Mouse (Mus musculus) liver, postnatal 0 days (tissue): ENCODE measurements around the gene Il11ra1. TPM values are rescaled to one million over a fixed set of nuclear protein-coding genes. Genes with fewer than 3 reads are reported as not detected.
"Not testable (repeated sequence)": the region's sequence is repeated elsewhere in the genome, so short reads cannot be mapped to it uniquely, and the experiment has no call there.

Experiments
- ATAC-seq: fragments of 200-750 bp; cut with Nextera tagmentation; 2 replicates; pipeline ENCODE4 v1.8.0; 2017; ENCODE audit warnings: mild to moderate bottlenecking, moderate library complexity
- DNase-seq: peaks from one replicate; pipeline ENCODE4 v3.0.0-alpha.2; 2016
- H3K27ac ChIP-seq: fragments of 300-500 bp; sonication (generic); 2 replicates; pipeline ENCODE4 v1.5.1; 2014; ENCODE audit warnings: antibody characterized with exemption, moderate library complexity, mild to moderate bottlenecking, low read depth
- H3K27me3 ChIP-seq: fragments of 300-500 bp; sonication (generic); 2 replicates; pipeline ENCODE4 v1.6.1; 2014; ENCODE audit warnings: low read length, control low read depth, mixed read lengths; ENCODE audit not compliant: insufficient read depth
- H3K36me3 ChIP-seq: fragments of 300-500 bp; sonication (generic); replicated peaks from 2 replicates; pipeline ENCODE4 v1.6.1; 2014; ENCODE audit warnings: mild to moderate bottlenecking, control low read depth, low read length, moderate library complexity, mixed read lengths; ENCODE audit not compliant: insufficient read depth
- H3K4me1 ChIP-seq: fragments of 300-500 bp; sonication (generic); 2 replicates; pipeline ENCODE4 v1.6.1; 2014; ENCODE audit warnings: antibody characterized with exemption, mild to moderate bottlenecking, control low read depth; ENCODE audit not compliant: insufficient read depth
- H3K4me2 ChIP-seq: fragments of 300-500 bp; sonication (generic); 2 replicates; pipeline ENCODE4 v1.6.1; 2014; ENCODE audit warnings: low read depth, mild to moderate bottlenecking, low read length, moderate library complexity, mixed read lengths
- H3K4me3 ChIP-seq: fragments of 300-500 bp; sonication (generic); 2 replicates; pipeline ENCODE4 v1.5.1; 2014; ENCODE audit warnings: low read depth, low read length
- H3K9ac ChIP-seq: fragments of 300-500 bp; sonication (generic); replicated peaks from 2 replicates; pipeline ENCODE4 v1.6.1; 2014; ENCODE audit warnings: mild to moderate bottlenecking, moderate library complexity
- H3K9me3 ChIP-seq: fragments of 300-500 bp; sonication (generic); 2 replicates; pipeline ENCODE4 v1.6.1; 2016; ENCODE audit warnings: mild to moderate bottlenecking, control low read depth, low read length, mixed read lengths
- CTCF ChIP-seq: sonication (generic); IDR thresholded peaks from 2 replicates; pipeline ENCODE4 v1.5.1; 2016; ENCODE audit warnings: antibody characterized with exemption, low read depth
- EP300 ChIP-seq: IDR thresholded peaks from 2 replicates; pipeline ENCODE4 v1.6.1; 2016; ENCODE audit warnings: antibody characterized with exemption, low read depth, mild to moderate bottlenecking
- WGBS: fragments of 180-500 bp; shearing (Covaris S2); extraction: QIAGEN DNeasy Blood & Tissue Kit; methylation state at CpG from one replicate; pipeline ENCODE4 v1.1.7; 2014; ENCODE audit not compliant: insufficient replicate concordance; 5-methylcytosine and 5-hydroxymethylcytosine counted together
- polyA plus RNA-seq: library from polyadenylated mRNA; unstranded; fragments of >200 nt; fragmentation: Nextera tagmentation; extraction: Ambion mirVana; gene quantifications from 2 replicates; pipeline ENCODE4 v1.2.1, GENCODE M21; 2015

Gene Il11ra1
- polyA plus RNA-seq = 28.5 and 33.2 TPM in 2 replicates

GRCm38 (mm10) chr4:41699783-41700182 lies at the start of gene Il11ra1:
Il11ra1 (plus strand) TSS chr4:41699989.
- peaks cover 10% of the 10 kb centered on the region; the same call in 1 of the 2 replicates for H3K27me3 ChIP-seq
- H3K27ac ChIP-seq, H3K4me1 ChIP-seq, H3K36me3 ChIP-seq, H3K4me3 ChIP-seq, H3K4me2 ChIP-seq, ATAC-seq, H3K9ac ChIP-seq, H3K9me3 ChIP-seq, DNase-seq: not testable (repeated sequence)
- WGBS = 82% methylated on average over 8 of the region's 10 CpGs

GRCm38 (mm10) chr4:41653296-41653695 lies 46.5 kb upstream of the Il11ra1 start:
- Histone ChIP-seq H3K9ac (no peak overlapping the region), H3K4me3 (no peak overlapping the region), H3K27me3 (peaks cover 7% of the 10 kb centered on the region; the same call in 1 of the 2 replicates), H3K4me1 (no peaks in the 10 kb centered on the region), H3K9me3 (no peaks in the 10 kb centered on the region), H3K36me3 (no peaks in the 10 kb centered on the region), H3K27ac (no peak overlapping the region), H3K4me2 (no peak overlapping the region)
- DNase-seq (peak; percentile 73), ATAC-seq (no peak)
- no peak for TF ChIP-seq EP300
- TF ChIP-seq CTCF = peak; percentile 80
- WGBS = 48% methylated on average over 6 of the region's 6 CpGs

GRCm38 (mm10) chr4:41653730-41654129 lies 46.1 kb upstream of the Il11ra1 start:
- no peak for ATAC-seq
- no peak overlapping the region for H3K27ac ChIP-seq
- WGBS = 61% methylated on average over 6 of the region's 6 CpGs

GRCm38 (mm10) chr4:41654217-41654616 lies 45.6 kb upstream of the Il11ra1 start:
- ATAC-seq = no peak

More at GRCm38 (mm10) chr4:41653730-41654129, 46.1 kb upstream of the Il11ra1 start:
- H3K4me1 ChIP-seq = no peaks in the 10 kb centered on the region
- H3K36me3 ChIP-seq = no peaks in the 10 kb centered on the region
- TF ChIP-seq CTCF (no peak), EP300 (no peak)
- no peaks in the 10 kb centered on the region for H3K9me3 ChIP-seq
- no peak overlapping the region for H3K4me3 ChIP-seq
- H3K9ac ChIP-seq = no peak overlapping the region
- peaks cover 7% of the 10 kb centered on the region; the same call in 1 of the 2 replicates for H3K27me3 ChIP-seq
- H3K4me2 ChIP-seq = no peak overlapping the region
- DNase-seq = no peak

GRCm38 (mm10) chr4:41655525-41655924 lies 44.3 kb upstream of the Il11ra1 start:
- H3K4me1 ChIP-seq = no peaks in the 10 kb centered on the region
- TF ChIP-seq EP300 (no peak), CTCF (no peak)
- H3K4me3 ChIP-seq = no peak overlapping the region
- H3K36me3 ChIP-seq = no peaks in the 10 kb centered on the region
- no peak overlapping the region for H3K9ac ChIP-seq
- H3K27ac ChIP-seq = no peak overlapping the region
- ATAC-seq (no peak), DNase-seq (no peak)
- 81% methylated on average over 2 of the region's 2 CpGs for WGBS
- H3K9me3 ChIP-seq = no peaks in the 10 kb centered on the region
- no peak overlapping the region for H3K4me2 ChIP-seq
- H3K27me3 ChIP-seq = peaks cover 7% of the 10 kb centered on the region; the same call in 1 of the 2 replicates

More at GRCm38 (mm10) chr4:41654217-41654616, 45.6 kb upstream of the Il11ra1 start:
- Histone ChIP-seq H3K4me1 (no peaks in the 10 kb centered on the region), H3K4me2 (no peak overlapping the region), H3K36me3 (no peaks in the 10 kb centered on the region), H3K9ac (no peak overlapping the region), H3K4me3 (no peak overlapping the region), H3K27me3 (peaks cover 7% of the 10 kb centered on the region; the same call in 1 of the 2 replicates), H3K27ac (no peak overlapping the region), H3K9me3 (no peaks in the 10 kb centered on the region)
- WGBS = 20% methylated on average over 7 of the region's 7 CpGs
- TF ChIP-seq EP300 (no peak), CTCF (peak; percentile 63)
- peak; percentile 60 for DNase-seq

GRCm38 (mm10) chr4:41658566-41659384 lies 41.0 kb upstream of the Il11ra1 start:
- H3K4me3 ChIP-seq = no peak overlapping the region
- WGBS = 11% methylated on average over 19 of the region's 25 CpGs

More at GRCm38 (mm10) chr4:41658566-41659384, 41.0 kb upstream of the Il11ra1 start:
- no peak overlapping the region for H3K27ac ChIP-seq
- peak; percentile 14; the same call in 1 of the 2 replicates for ATAC-seq
- H3K27me3 ChIP-seq = peaks cover 10% of the 10 kb centered on the region; the same call in 1 of the 2 replicates
- H3K4me2 ChIP-seq = no peak overlapping the region
- H3K9me3 ChIP-seq = no peaks in the 10 kb centered on the region
- DNase-seq = no peak
- TF ChIP-seq CTCF (no peak), EP300 (no peak)
- H3K36me3 ChIP-seq = no peaks in the 10 kb centered on the region
- peaks cover 6% of the 10 kb centered on the region for H3K4me1 ChIP-seq
- H3K9ac ChIP-seq = no peak overlapping the region
